Mouse (Mus musculus) frontal cortex, adult 2 months (tissue): ENCODE results near the gene Paox. TPM values are rescaled to one million over a fixed set of nuclear protein-coding genes. Genes with fewer than 3 reads are reported as not detected.

Experiments
- DNase-seq, 2 experiments: peaks; one replicate each; pipeline ENCODE4 v3.0.0; 2022; ENCODE audit warnings: low spot score in 1 of 2; ENCODE audit errors: extremely low spot score in 1 of 2
- polyA plus RNA-seq: library from polyadenylated mRNA; depleted of rRNA; stranded (reverse); fragments of >200 nt; gene quantifications from 2 replicates; pipeline ENCODE4 v1.2.3, GENCODE M21; 2012; rRNA removed

Paox gene
- polyA plus RNA-seq = 3.7 and 5.0 TPM in 2 replicates

- DNase-seq = peak; percentile 52 to 73
These were observed at the start of gene Paox for GRCm38 (mm10) chr7:140115583-140116328. Gene Paox, plus strand, starts transcription at chr7:140115799.

- no peak for DNase-seq
These were observed 48.2 kb upstream of the Paox start for GRCm38 (mm10) chr7:140067397-140067796.

DNA sequence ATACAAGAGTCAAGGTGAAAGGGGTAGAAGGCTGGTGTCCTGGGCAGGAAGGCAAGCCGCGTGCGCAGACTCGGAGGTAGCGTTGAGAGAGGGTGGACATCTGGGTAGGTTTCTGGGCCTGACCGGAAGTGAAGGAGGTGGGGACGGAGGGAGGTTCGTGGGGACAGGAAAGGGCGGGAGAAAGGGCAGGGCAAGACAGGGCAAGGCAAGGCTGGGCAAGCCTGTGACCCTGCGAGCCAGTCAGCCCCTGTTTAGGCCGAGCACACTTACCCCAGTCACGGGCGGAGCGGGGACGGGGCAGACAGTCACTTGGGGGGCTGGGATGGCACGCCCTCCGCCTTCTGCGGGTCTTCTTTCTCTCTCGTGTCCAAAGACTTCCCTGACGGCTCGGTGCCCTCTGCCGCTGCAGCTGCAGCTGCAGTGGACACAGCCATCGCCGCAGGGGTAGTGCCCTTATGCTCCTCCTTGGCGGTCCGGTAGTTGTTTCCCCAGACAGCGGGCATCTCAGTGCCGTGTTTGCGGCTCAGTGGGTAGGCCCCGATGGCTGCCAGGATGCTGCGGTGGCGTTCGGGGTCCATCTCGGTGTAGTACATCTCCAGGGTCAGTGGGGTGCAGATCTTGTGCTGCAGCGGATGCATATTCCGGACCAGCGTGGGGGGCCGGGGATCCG is 45.4 kb upstream of the Paox start:
- DNase-seq = no peak

DNA sequence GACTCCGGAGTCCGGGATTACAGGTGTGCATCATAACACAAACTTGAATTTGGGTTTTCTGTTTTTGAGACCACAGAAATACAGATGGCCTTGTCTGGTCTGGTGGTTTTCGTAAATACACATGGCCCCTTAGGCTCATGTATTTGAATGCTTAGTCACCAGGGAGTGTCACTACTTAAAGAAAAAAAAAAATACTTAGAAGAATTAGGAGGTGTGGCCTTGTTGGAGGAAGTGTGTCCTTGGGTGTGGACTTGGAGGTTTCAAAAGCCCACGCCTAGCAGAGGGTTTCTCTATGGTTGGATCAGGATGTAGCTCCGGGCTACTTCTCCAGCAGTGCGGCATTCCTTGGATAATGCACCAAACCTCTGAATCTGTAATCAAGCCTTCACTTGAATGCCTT is 37.9 kb upstream of the Paox start:
- DNase-seq = no peak

- DNase-seq = peak in 1 of 2 experiments; percentile 86
These were observed 36.9 kb upstream of the Paox start for GRCm38 (mm10) chr7:140078711-140079110.

GRCm38 (mm10) chr7:140080503-140081156 is 35.0 kb upstream of the Paox start:
- peak; percentile 89 to 96 for DNase-seq

DNA sequence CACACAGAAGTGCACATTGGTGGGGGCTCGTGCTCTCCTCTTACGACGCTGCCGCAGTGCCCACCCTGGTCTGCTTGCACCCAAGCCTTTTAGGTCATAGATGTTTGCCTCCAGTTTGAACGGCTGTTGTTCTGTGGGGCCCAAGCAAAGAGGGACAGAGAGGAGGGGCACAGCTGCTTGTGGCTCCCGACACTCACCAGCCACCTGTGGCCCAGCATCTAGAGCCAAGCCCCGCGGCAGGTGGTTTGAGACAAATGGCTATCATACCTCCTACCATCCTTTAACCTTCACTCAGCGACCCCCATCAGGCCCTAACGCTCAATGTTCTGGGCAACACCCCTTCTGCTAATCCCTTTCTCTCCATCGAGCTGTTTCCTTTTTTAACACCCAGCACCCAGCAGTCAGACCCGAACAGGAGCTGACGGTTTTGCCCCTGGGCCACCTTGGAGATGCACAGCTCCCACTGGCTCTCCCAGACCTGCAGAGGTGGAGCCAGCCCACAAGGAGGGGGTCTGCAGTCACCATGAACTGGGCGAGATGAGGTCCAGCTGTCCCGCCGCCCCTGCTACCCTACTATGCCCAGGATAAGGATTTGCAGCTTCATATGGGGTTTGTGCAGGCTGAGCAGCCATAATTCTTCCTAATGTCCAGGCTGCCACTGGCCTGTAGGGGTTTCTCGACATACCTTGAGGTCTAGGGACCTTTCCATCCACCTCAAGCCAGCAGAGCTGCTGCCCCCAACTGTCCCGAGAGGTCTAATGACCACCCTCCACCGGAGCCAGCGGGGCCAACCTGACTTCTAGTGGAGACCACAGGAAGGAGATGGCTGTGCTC is 34.0 kb upstream of the Paox start:
- DNase-seq = peak in 1 of 2 experiments; percentile 45

DNA sequence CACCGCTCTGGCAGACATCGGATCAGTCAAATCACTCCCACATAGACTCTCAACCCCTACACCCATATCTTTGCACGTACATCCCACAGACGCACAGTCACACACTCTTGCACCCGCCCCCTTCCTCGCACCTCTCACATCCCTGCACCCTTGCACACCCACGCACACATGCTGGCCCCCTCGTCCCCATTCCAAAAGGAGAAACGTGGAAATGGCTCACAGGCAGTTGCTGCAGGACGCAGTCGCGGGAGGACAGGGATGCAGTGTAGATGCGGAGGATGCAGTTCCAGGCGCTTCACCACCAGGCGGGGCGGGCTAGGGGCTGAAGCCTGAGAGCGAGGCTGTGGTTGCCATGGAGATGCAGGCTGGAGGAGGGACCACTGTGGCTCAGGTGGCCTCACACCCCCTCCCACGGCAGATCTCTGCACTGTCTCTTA is 33.3 kb upstream of the Paox start, which contains the start of gene Caly:
Gene Caly (minus strand): TSS at position 307 of the 437 bp plus-strand sequence.
- DNase-seq = peak; percentile 93 to 95

- DNase-seq = no peak
These were observed 25.0 kb upstream of the Paox start for GRCm38 (mm10) chr7:140090601-140091000.

DNA sequence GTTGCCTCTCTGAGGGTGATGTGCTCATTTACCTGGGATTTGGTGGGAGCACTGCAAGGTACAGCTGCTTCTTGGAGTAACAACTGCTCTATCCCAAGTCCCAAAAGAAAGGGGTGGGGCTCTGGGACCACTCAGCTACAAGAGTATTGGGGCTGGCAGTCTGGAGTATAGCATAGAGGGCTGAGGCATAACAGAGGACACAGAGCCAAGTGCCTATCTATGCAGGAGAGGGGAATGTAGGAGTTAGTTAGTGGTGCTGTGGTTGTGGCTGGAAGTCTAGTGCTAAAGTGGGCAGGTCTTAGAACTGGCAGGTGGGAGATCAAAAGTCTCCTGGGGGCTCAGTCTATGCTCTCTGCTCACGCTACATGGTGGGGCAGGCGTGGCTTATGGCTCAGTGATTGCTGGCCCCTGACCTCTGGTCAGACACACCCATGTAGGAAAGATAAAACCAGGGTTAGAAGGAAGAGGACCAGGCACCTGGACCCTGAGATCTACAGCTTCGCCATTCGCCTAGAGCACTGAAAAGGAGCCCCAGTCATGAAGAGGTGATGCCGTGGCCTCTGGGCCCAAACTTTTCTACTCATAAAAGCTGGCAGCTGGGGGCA is 22.6 kb upstream of the Paox start, which contains the start of gene Prap1:
Gene Prap1 (plus strand): TSS at position 472 of the 605 bp plus-strand sequence.
- no peak for DNase-seq

GRCm38 (mm10) chr7:140094954-140095353 is 20.6 kb upstream of the Paox start:
- no peak for DNase-seq

DNA sequence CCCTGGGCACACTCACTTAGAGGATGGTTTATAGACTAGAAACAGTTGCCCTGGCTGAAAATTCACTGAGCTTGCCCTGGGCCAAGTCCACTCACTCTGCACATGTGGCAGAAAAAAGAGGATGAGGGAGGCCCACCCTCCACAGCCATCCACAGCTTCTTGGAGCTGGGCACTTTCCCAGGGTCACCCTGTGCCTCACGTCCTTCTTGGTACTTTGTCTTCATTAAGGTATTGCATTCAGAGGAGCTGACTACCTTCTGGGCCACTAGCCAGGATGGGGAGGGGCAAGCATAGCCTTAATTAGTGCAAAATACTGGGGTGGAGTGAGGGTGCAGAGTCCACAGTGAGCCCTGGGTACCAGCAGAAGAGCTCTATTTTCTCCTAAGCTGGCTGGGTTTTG is 20.0 kb upstream of the Paox start:
- no peak for DNase-seq

GRCm38 (mm10) chr7:140096055-140096454 is 19.5 kb upstream of the Paox start:
- DNase-seq = no peak

DNA sequence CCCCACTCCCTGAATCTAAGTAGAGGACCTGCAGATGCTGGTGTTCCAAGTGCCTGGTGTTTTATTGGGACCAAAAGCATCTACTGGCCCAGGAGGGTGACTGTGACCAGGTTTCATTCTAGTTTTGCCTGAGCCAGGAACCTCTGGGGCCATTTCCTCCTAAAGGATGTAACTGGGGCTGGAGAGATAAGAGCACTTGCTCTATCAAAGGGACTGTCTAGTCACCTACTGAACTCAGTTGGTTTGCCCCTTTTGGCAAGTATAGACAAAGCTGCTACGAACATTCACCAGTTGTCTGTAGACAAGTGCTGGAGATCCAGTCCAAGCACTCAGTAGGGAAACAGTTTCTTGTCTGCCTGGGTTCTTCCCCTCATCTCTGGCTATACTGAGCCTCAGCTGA is 17.1 kb upstream of the Paox start:
- DNase-seq = no peak

GRCm38 (mm10) chr7:140101498-140101897 is 14.1 kb upstream of the Paox start:
- no peak for DNase-seq

GRCm38 (mm10) chr7:140101993-140102860 is 13.4 kb upstream of the Paox start, which contains the start of gene Fuom:
Gene Fuom, minus strand, starts transcription at chr7:140102441.
- DNase-seq = peak; percentile 79 to 89

DNA sequence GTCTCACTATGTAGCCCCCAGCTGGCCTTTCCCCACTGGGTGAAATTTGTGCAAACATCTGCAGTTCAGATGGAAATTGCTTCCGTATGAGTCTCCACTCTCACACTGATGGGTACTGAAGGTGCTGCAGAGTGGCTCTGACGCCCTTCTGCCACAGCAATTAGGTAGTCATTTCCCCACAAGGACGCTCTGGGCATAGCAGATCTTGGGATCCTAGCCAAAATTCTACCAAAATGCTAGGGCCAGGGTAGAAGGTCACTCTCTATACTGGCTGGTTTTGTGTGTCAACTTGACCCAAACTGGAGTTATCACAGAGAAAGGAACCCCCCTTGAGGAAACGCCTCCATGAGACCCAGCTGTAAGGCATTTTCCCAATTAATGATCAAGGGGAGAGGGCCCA is 11.6 kb upstream of the Paox start:
- DNase-seq = no peak

GRCm38 (mm10) chr7:140111943-140112342 is 3.7 kb upstream of the Paox start:
- DNase-seq = no peak
